Mouse (Mus musculus) CH12.LX (cell line): Measurements from ENCODE around the gene Ednrb. TPM values are rescaled to one million over a fixed set of nuclear protein-coding genes. Genes with fewer than 3 reads are reported as not detected.

Experiments
- DNase-seq: peaks from one replicate; pipeline ENCODE4 v3.0.0-alpha.2; 2013; ENCODE audit errors: extremely low read depth
- H3K27ac ChIP-seq: 2 replicates; pipeline ENCODE4 v1.5.1; 2012; ENCODE audit warnings: low read depth, mild to moderate bottlenecking, control low read depth, moderate library complexity; ENCODE audit not compliant: insufficient read depth
- H3K27me3 ChIP-seq: replicated peaks from 2 replicates; pipeline ENCODE3; 2012; ENCODE audit warnings: inconsistent platforms
- H3K36me3 ChIP-seq, 2 experiments: replicated peaks in 1 of 2; 2 replicates each; pipeline versions ENCODE3 to v1.6.1; 2012; ENCODE audit warnings: inconsistent platforms in 1 of 2, low read length in 1 of 2, mild to moderate bottlenecking in 1 of 2, mixed read lengths in 1 of 2, moderate library complexity in 1 of 2; ENCODE audit not compliant: control insufficient read depth in 1 of 2, insufficient read depth in 1 of 2
- H3K4me1 ChIP-seq, 2 experiments: 2 replicates each; pipeline ENCODE4 v1.6.1; 2012; ENCODE audit warnings: inconsistent platforms in 1 of 2, moderate library complexity in 1 of 2; ENCODE audit not compliant: insufficient read depth in 2 of 2, control insufficient read depth in 1 of 2
- H3K4me2 ChIP-seq: 2 replicates; pipeline ENCODE4 v1.6.1; 2012; ENCODE audit warnings: low read depth, mild to moderate bottlenecking, control low read depth; ENCODE audit not compliant: poor library complexity, insufficient read depth, severe bottlenecking
- H3K4me3 ChIP-seq, 3 experiments: fragments of 150-350 bp in 1 of 3; sonication (generic) in 1 of 3; replicated peaks in 1 of 3; 2 replicates each; pipeline versions ENCODE3 to v1.5.1; 2011 to 2012; ENCODE audit warnings: low read depth in 2 of 3, low read length in 2 of 3, mild to moderate bottlenecking in 2 of 3, moderate library complexity in 2 of 3, control low read depth in 1 of 3, improper control_type of control experiment in 1 of 3, inconsistent platforms in 1 of 3, mixed read lengths in 1 of 3; ENCODE audit not compliant: poor library complexity in 1 of 3
- H3K79me2 ChIP-seq: replicated peaks from 2 replicates; pipeline ENCODE4 v1.6.1; 2012; ENCODE audit warnings: mild to moderate bottlenecking, moderate library complexity; ENCODE audit not compliant: control insufficient read depth, poor library complexity, insufficient read depth, severe bottlenecking; ENCODE audit errors: extremely low read depth
- H3K9ac ChIP-seq: 2 replicates; pipeline ENCODE4 v1.6.1; 2012; ENCODE audit warnings: low read depth, mild to moderate bottlenecking, control low read depth, moderate library complexity; ENCODE audit not compliant: insufficient read depth
- H3K9me3 ChIP-seq: replicated peaks from 2 replicates; pipeline ENCODE3; 2012; ENCODE audit warnings: low read length, inconsistent platforms, mixed read lengths
- CHD1 ChIP-seq: IDR thresholded peaks from 2 replicates; pipeline ENCODE4 v1.6.1; 2012; ENCODE audit warnings: low read depth, low read length, improper control_type of control experiment, inconsistent platforms
- CHD2 ChIP-seq: IDR thresholded peaks from 2 replicates; pipeline ENCODE4 v1.6.1; 2011; ENCODE audit warnings: low read length, improper control_type of control experiment
- ELF1 ChIP-seq: IDR thresholded peaks from 2 replicates; pipeline ENCODE4 v1.6.1; 2014; ENCODE audit warnings: low read depth, mild to moderate bottlenecking, inconsistent platforms, low read length, improper control_type of control experiment
- EP300 ChIP-seq: IDR thresholded peaks from 2 replicates; pipeline ENCODE4 v1.6.1; 2011; ENCODE audit warnings: low read length, improper control_type of control experiment
- HCFC1 ChIP-seq: IDR thresholded peaks from 2 replicates; pipeline ENCODE4 v1.6.1; 2012; ENCODE audit warnings: low read depth, mild to moderate bottlenecking, inconsistent platforms, low read length, improper control_type of control experiment
- IRF4 ChIP-seq: IDR thresholded peaks from 2 replicates; pipeline ENCODE4 v1.6.1; 2014; ENCODE audit warnings: low read depth, mild to moderate bottlenecking, inconsistent platforms, low read length, improper control_type of control experiment
- JUN ChIP-seq: IDR thresholded peaks from 2 replicates; pipeline ENCODE4 v1.6.1; 2011; ENCODE audit warnings: low read depth, mild to moderate bottlenecking, low read length, improper control_type of control experiment, moderate library complexity; ENCODE audit not compliant: insufficient read depth
- JUND ChIP-seq: conservative IDR thresholded peaks from 2 replicates; pipeline ENCODE4 v1.6.1; 2011; ENCODE audit warnings: low read depth, low read length, improper control_type of control experiment
- KAT2A ChIP-seq: IDR thresholded peaks from 2 replicates; pipeline ENCODE4 v1.6.1; 2012; ENCODE audit warnings: low read length, improper control_type of control experiment, inconsistent platforms; ENCODE audit not compliant: insufficient replicate concordance
- MAFK ChIP-seq: IDR thresholded peaks from 2 replicates; pipeline ENCODE4 v1.6.1; 2011; ENCODE audit warnings: low read length, improper control_type of control experiment; ENCODE audit not compliant: insufficient replicate concordance
- MAX ChIP-seq: IDR thresholded peaks from 2 replicates; pipeline ENCODE4 v1.6.1; 2011; ENCODE audit warnings: low read length, improper control_type of control experiment
- MAZ ChIP-seq: IDR thresholded peaks from 2 replicates; pipeline ENCODE4 v1.6.1; 2012; ENCODE audit warnings: low read depth, mild to moderate bottlenecking, inconsistent platforms, low read length, improper control_type of control experiment, moderate library complexity
- MEF2A ChIP-seq: IDR thresholded peaks from 2 replicates; pipeline ENCODE4 v1.6.1; 2014; ENCODE audit warnings: low read depth, mild to moderate bottlenecking, inconsistent platforms, low read length, improper control_type of control experiment, borderline replicate concordance
- MXI1 ChIP-seq: IDR thresholded peaks from 2 replicates; pipeline ENCODE4 v1.6.1; 2011; ENCODE audit warnings: mild to moderate bottlenecking, low read depth, low read length, improper control_type of control experiment
- MYC ChIP-seq: IDR thresholded peaks from 2 replicates; pipeline ENCODE4 v1.6.1; 2011; ENCODE audit warnings: low read depth, mild to moderate bottlenecking, improper control_type of control experiment, low read length
- NELFE ChIP-seq: IDR thresholded peaks from 2 replicates; pipeline ENCODE4 v1.6.1; 2011; ENCODE audit warnings: low read depth, low read length, improper control_type of control experiment
- NRF1 ChIP-seq: IDR thresholded peaks from 2 replicates; pipeline ENCODE4 v1.6.1; 2014; ENCODE audit warnings: low read depth, mild to moderate bottlenecking, inconsistent platforms, low read length, improper control_type of control experiment, moderate library complexity
- POLR2AphosphoS2 ChIP-seq: IDR thresholded peaks from 2 replicates; pipeline ENCODE4 v1.6.1; 2011; ENCODE audit warnings: low read depth, low read length, improper control_type of control experiment
- RCOR1 ChIP-seq: conservative IDR thresholded peaks from 2 replicates; pipeline ENCODE4 v1.6.1; 2012; ENCODE audit warnings: low read depth, mild to moderate bottlenecking, inconsistent platforms, low read length, improper control_type of control experiment
- SIN3A ChIP-seq: IDR thresholded peaks from 2 replicates; pipeline ENCODE4 v1.6.1; 2012; ENCODE audit warnings: low read length, improper control_type of control experiment, inconsistent platforms
- UBTF ChIP-seq: IDR thresholded peaks from 2 replicates; pipeline ENCODE4 v1.6.1; 2012; ENCODE audit warnings: low read depth, mild to moderate bottlenecking, inconsistent platforms, low read length, improper control_type of control experiment, moderate library complexity
- ZKSCAN1 ChIP-seq: IDR thresholded peaks from 2 replicates; pipeline ENCODE4 v1.6.1; 2012; ENCODE audit warnings: low read depth, inconsistent platforms, low read length, improper control_type of control experiment, borderline replicate concordance
- ZNF384 ChIP-seq: IDR thresholded peaks from 2 replicates; pipeline ENCODE4 v1.6.1; 2012; ENCODE audit warnings: low read depth, low read length, improper control_type of control experiment, inconsistent platforms
- dilution Hi-C: fragments of 300-500 bp; cut with MboI; formaldehyde crosslinking; loops from 2 replicates; pipeline ENCODE4 v1.14.3; 2020; ENCODE audit warnings: low sequenced_read_pairs; ENCODE audit not compliant: extremely low pct_unique_long_range_greater_than_20kb, extremely low pct_ligation_motif_present
- in situ Hi-C: fragments of 300-500 bp; cut with MboI; formaldehyde crosslinking; loops from 3 replicates; pipeline ENCODE4 v1.14.3; 2019; ENCODE audit warnings: low sequenced_read_pairs, low pct_ligation_motif_present, low pct_unique_long_range_greater_than_20kb, mixed read lengths
- polyA plus RNA-seq: library from polyadenylated mRNA; unstranded; fragments of >175 nt; gene quantifications from 2 replicates; pipeline ENCODE4 v1.2.1, GENCODE M21; 2012; ENCODE audit warnings: low read depth; ENCODE audit not compliant: insufficient read length
- total RNA-seq, 2 experiments: library from RNA; depleted of rRNA; stranded (reverse); fragments of 300-350 nt in 1 of 2; fragments of >200 nt in 1 of 2; gene quantifications; 2 replicates each; pipeline ENCODE4 v1.2.3; 2012 to 2014

The Ednrb gene
- total and polyA plus RNA-seq, 3 experiments: not detected

GRCm38 (mm10) chr14:103797123-103797522, 47.1 kb downstream of the Ednrb start:
- no peak overlapping the region for H3K4me3 ChIP-seq
- no peaks in the 10 kb centered on the region for H3K4me1 ChIP-seq
- no peak overlapping the region for H3K4me2 ChIP-seq
- H3K27me3 ChIP-seq: no peaks in the 10 kb centered on the region
- no peaks in the 10 kb centered on the region for H3K79me2 ChIP-seq
- dilution Hi-C loops (no loop called here), in situ Hi-C loops (no loop called here)
- H3K27ac ChIP-seq: no peak overlapping the region
- H3K36me3 ChIP-seq: no peaks in the 10 kb centered on the region
- no peak for DNase-seq
- no peaks in the 10 kb centered on the region for H3K9me3 ChIP-seq
- no peak for TF ChIP-seq IRF4
- no peak for TF ChIP-seq ZKSCAN1
- TF ChIP-seq ELF1: no peak
- TF ChIP-seq UBTF: no peak
- no peak for TF ChIP-seq POLR2AphosphoS2
- TF ChIP-seq EP300: no peak
- TF ChIP-seq JUN: no peak
- no peak for TF ChIP-seq MAZ
- TF ChIP-seq MYC: no peak
- H3K9ac ChIP-seq: no peak overlapping the region

- no peak overlapping the region for H3K4me2 ChIP-seq
- no peak overlapping the region for H3K9ac ChIP-seq
- no peaks in the 10 kb centered on the region for H3K79me2 ChIP-seq
- no peaks in the 10 kb centered on the region for H3K27me3 ChIP-seq
- no peaks in the 10 kb centered on the region for H3K36me3 ChIP-seq
- in situ Hi-C loops (no loop called here), dilution Hi-C loops (no loop called here)
- no peaks in the 10 kb centered on the region for H3K9me3 ChIP-seq
- no peak for TF ChIP-seq HCFC1
- TF ChIP-seq UBTF: no peak
- no peak for TF ChIP-seq EP300
- TF ChIP-seq MXI1: no peak
- TF ChIP-seq CHD2: no peak
- no peak for TF ChIP-seq JUN
- TF ChIP-seq NELFE: no peak
- TF ChIP-seq RCOR1: no peak
- no peak for TF ChIP-seq JUND
- no peak for TF ChIP-seq ZKSCAN1
- no peak for TF ChIP-seq CHD1
- TF ChIP-seq KAT2A: no peak
- TF ChIP-seq MAFK: no peak
- TF ChIP-seq MAX: no peak
- TF ChIP-seq ZNF384: no peak
- TF ChIP-seq ELF1: no peak
- TF ChIP-seq SIN3A: no peak
- no peak for TF ChIP-seq NRF1
- no peak for TF ChIP-seq MEF2A
- TF ChIP-seq MYC: no peak
- no peak for DNase-seq
- H3K4me3 ChIP-seq: no peak overlapping the region
- H3K27ac ChIP-seq: no peak overlapping the region
- no peaks in the 10 kb centered on the region for H3K4me1 ChIP-seq
Measured at GRCm38 (mm10) chr14:103795591-103795990, 48.6 kb downstream of the Ednrb start.
